Mouse (Mus musculus) lung, postnatal 0 days (tissue): ENCODE results near the gene Ets2. TPM values are rescaled to one million over a fixed set of nuclear protein-coding genes. Genes with fewer than 3 reads are reported as not detected.
A peak's percentile ranks its signal among the peaks of the same experiment; 100 is the strongest.

Source experiments
- ATAC-seq: fragments of 200-750 bp; cut with Nextera tagmentation; 2 replicates; pipeline ENCODE4 v1.8.0; 2017; ENCODE audit warnings: moderate library complexity
- DNase-seq: peaks from one replicate; pipeline ENCODE4 v3.0.0-alpha.2; 2016; ENCODE audit warnings: low spot score
- H3K27ac ChIP-seq: fragments of 300-500 bp; sonication (generic); 2 replicates; pipeline ENCODE4 v1.5.1; 2014; ENCODE audit warnings: antibody characterized with exemption, mild to moderate bottlenecking, low read length, mixed read lengths
- H3K27me3 ChIP-seq: fragments of 300-500 bp; sonication (generic); replicated peaks from 2 replicates; pipeline ENCODE4 v1.6.1; 2014; ENCODE audit warnings: low read length, mixed read lengths; ENCODE audit not compliant: insufficient read depth
- H3K36me3 ChIP-seq: fragments of 300-500 bp; sonication (generic); 2 replicates; pipeline ENCODE4 v1.6.1; 2014; ENCODE audit warnings: low read length, mixed read lengths; ENCODE audit not compliant: insufficient read depth
- H3K4me1 ChIP-seq: fragments of 300-500 bp; sonication (generic); 2 replicates; pipeline ENCODE4 v1.6.1; 2014; ENCODE audit warnings: antibody characterized with exemption, low read depth, low read length, mixed read lengths; ENCODE audit not compliant: insufficient read depth
- H3K4me2 ChIP-seq: fragments of 300-500 bp; sonication (generic); replicated peaks from 2 replicates; pipeline ENCODE4 v1.6.1; 2014; ENCODE audit warnings: low read depth, mild to moderate bottlenecking, low read length, moderate library complexity, mixed read lengths
- H3K4me3 ChIP-seq: fragments of 300-500 bp; sonication (generic); 2 replicates; pipeline ENCODE4 v1.5.1; 2014; ENCODE audit warnings: low read depth, low read length
- H3K9ac ChIP-seq: fragments of 300-500 bp; sonication (generic); replicated peaks from 2 replicates; pipeline ENCODE4 v1.6.1; 2014; ENCODE audit warnings: low read depth, mild to moderate bottlenecking
- H3K9me3 ChIP-seq: fragments of 300-500 bp; sonication (generic); 2 replicates; pipeline ENCODE4 v1.6.1; 2016; ENCODE audit warnings: low read length, mixed read lengths
- CTCF ChIP-seq: IDR thresholded peaks from 2 replicates; pipeline ENCODE4 v1.5.1; 2016; ENCODE audit warnings: antibody characterized with exemption, mild to moderate bottlenecking
- EP300 ChIP-seq: IDR thresholded peaks from 2 replicates; pipeline ENCODE4 v1.6.1; 2016; ENCODE audit warnings: antibody characterized with exemption, mild to moderate bottlenecking, control low read depth
- WGBS: fragments of 180-500 bp; shearing (Covaris S2); extraction: QIAGEN DNeasy Blood & Tissue Kit; methylation state at CpG from one replicate; pipeline ENCODE4 v1.1.7; 2014; 5-methylcytosine and 5-hydroxymethylcytosine counted together
- polyA plus RNA-seq: library from polyadenylated mRNA; unstranded; fragments of >200 nt; fragmentation: Nextera tagmentation; extraction: Ambion mirVana; gene quantifications from 2 replicates; pipeline ENCODE4 v1.2.1, GENCODE M21; 2015

Gene Ets2
- polyA plus RNA-seq, 1 experiment from 2014 or later, result 75.5 TPM

- TF ChIP-seq EP300, result peak; percentile 51; the same call in 1 of the 2 replicates
- no peak for TF ChIP-seq CTCF
- no peaks in the 10 kb centered on the region for H3K27me3 ChIP-seq
- peaks cover 3% of the 10 kb centered on the region; the same call in 1 of the 2 replicates for H3K4me1 ChIP-seq
- DNase-seq, result peak; percentile 77
- no peak for ATAC-seq
- H3K27ac ChIP-seq, result 0 out of 2 replicates have a peak overlapping the region, but pooled peaks have one; percentile 38
- H3K9me3 ChIP-seq, result no peaks in the 10 kb centered on the region
- H3K4me3 ChIP-seq, result no peak overlapping the region
- H3K4me2 ChIP-seq, result no peak overlapping the region
- WGBS, result 30% methylated on average over 4 of the region's 4 CpGs
- H3K9ac ChIP-seq, result no peak overlapping the region
- no peaks in the 10 kb centered on the region for H3K36me3 ChIP-seq
Measured at GRCm38 (mm10) chr16:95743104-95743503, 41.2 kb downstream of the Ets2 start.

GRCm38 (mm10) chr16:95744771-95745170 lies 42.9 kb downstream of the Ets2 start:
- ATAC-seq, result no peak

GRCm38 (mm10) chr16:95745685-95746084 lies 43.8 kb downstream of the Ets2 start:
- Histone ChIP-seq H3K36me3 (no peaks in the 10 kb centered on the region), H3K4me1 (peaks cover 17% of the 10 kb centered on the region), H3K9ac (no peak overlapping the region), H3K4me3 (no peak overlapping the region), H3K9me3 (no peaks in the 10 kb centered on the region), H3K4me2 (no peak overlapping the region), H3K27me3 (no peaks in the 10 kb centered on the region), H3K27ac (no peak overlapping the region)
- TF ChIP-seq EP300 (no peak), CTCF (no peak)
- WGBS, result 62% methylated on average over 3 of the region's 3 CpGs
- DNase-seq, result no peak
- no peak for ATAC-seq

More at GRCm38 (mm10) chr16:95744771-95745170, 42.9 kb downstream of the Ets2 start:
- no peak for TF ChIP-seq EP300
- TF ChIP-seq CTCF, result no peak
- no peaks in the 10 kb centered on the region for H3K9me3 ChIP-seq
- no peak overlapping the region for H3K4me2 ChIP-seq
- no peak for DNase-seq
- WGBS, result 60% methylated on average over 8 of the region's 8 CpGs
- H3K4me3 ChIP-seq, result no peak overlapping the region
- H3K27ac ChIP-seq, result no peak overlapping the region
- peaks cover 10% of the 10 kb centered on the region for H3K4me1 ChIP-seq
- no peak overlapping the region for H3K9ac ChIP-seq
- H3K27me3 ChIP-seq, result no peaks in the 10 kb centered on the region
- H3K36me3 ChIP-seq, result no peaks in the 10 kb centered on the region

GRCm38 (mm10) chr16:95746565-95746964 lies 44.7 kb downstream of the Ets2 start:
- H3K4me3 ChIP-seq, result no peak overlapping the region
- ATAC-seq (no peak), DNase-seq (no peak)
- no peak overlapping the region for H3K4me2 ChIP-seq
- no peak overlapping the region for H3K9ac ChIP-seq
- TF ChIP-seq CTCF, result no peak
- no peak for TF ChIP-seq EP300
- H3K27ac ChIP-seq, result no peak overlapping the region
- no peaks in the 10 kb centered on the region for H3K9me3 ChIP-seq
- H3K36me3 ChIP-seq, result no peaks in the 10 kb centered on the region
- H3K4me1 ChIP-seq, result peaks cover 17% of the 10 kb centered on the region
- WGBS, result 73% methylated on average over 2 of the region's 2 CpGs
- H3K27me3 ChIP-seq, result no peaks in the 10 kb centered on the region

GRCm38 (mm10) chr16:95749291-95750103 lies 47.6 kb downstream of the Ets2 start:
- Histone ChIP-seq H3K27ac (peak overlapping the region; percentile 38; the same call in 1 of the 2 replicates), H3K4me3 (no peak overlapping the region), H3K27me3 (no peaks in the 10 kb centered on the region), H3K9me3 (no peaks in the 10 kb centered on the region), H3K4me2 (no peak overlapping the region), H3K36me3 (no peaks in the 10 kb centered on the region), H3K9ac (no peak overlapping the region), H3K4me1 (peaks cover 15% of the 10 kb centered on the region)
- DNase-seq (peak; percentile 81), ATAC-seq (peak; percentile 68)
- WGBS, result 38% methylated on average over 12 of the region's 12 CpGs
- peak; percentile 46 for TF ChIP-seq CTCF
- no peak for TF ChIP-seq EP300

- ATAC-seq, result peak; percentile 16
Measured at GRCm38 (mm10) chr16:95750211-95750629, 48.3 kb downstream of the Ets2 start.

More at GRCm38 (mm10) chr16:95750211-95750629, 48.3 kb downstream of the Ets2 start:
- no peak for TF ChIP-seq CTCF
- TF ChIP-seq EP300, result peak; percentile 76
- Histone ChIP-seq H3K36me3 (no peaks in the 10 kb centered on the region), H3K4me3 (no peak overlapping the region), H3K9me3 (no peaks in the 10 kb centered on the region), H3K27ac (0 out of 2 replicates have a peak overlapping the region, but pooled peaks have one; percentile 17), H3K4me1 (peaks cover 15% of the 10 kb centered on the region), H3K9ac (no peak overlapping the region), H3K27me3 (no peaks in the 10 kb centered on the region), H3K4me2 (no peak overlapping the region)
- DNase-seq, result peak; percentile 57
- WGBS, result 35% methylated on average over 6 of the region's 6 CpGs
